Mouse (Mus musculus): ENCODE results near the gene Tmem54. TPM values are rescaled to one million over a fixed set of nuclear protein-coding genes. Genes with fewer than 3 reads are reported as not detected.

Gene Tmem54
- polyA plus RNA-seq, 1 experiment from 2014 or later = 363 TPM

DNA sequence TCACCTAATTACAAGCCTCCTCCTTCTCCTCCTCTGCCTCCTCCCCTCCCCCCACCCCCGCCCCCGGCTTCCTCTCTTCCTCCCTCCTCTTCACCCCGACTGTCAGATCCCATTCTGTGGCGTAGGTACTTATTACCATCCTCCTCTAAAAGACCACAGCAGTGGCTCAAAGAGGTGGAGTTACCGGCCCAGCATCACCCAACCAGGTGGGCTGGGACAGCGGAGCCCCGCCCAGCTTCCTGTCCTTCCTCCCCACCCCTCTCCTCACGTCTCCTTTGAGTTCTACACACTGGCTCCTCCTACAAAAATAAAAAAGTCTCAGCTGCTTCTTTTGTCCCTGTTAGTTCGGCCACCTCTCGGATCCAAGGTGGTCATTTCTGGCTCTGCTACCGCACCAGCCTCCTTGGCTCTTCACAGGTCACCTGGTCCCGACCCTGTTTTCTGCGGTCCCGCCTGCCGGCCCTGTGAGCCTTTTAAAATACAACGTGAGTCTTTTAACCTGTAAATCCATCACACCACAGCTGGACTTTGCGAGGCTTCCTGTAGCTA lies 25.5 kb downstream of the Tmem54 start:
- H3K4me3 ChIP-seq (ENCODE audit: low read depth, low read length) = peak overlapping the region; percentile 24; the same call in 1 of the 2 replicates
- no peak overlapping the region for H3K27ac ChIP-seq (ENCODE audit: low read depth, low read length)
- ATAC-seq = no peak; the same call in 1 of the 2 replicates
- H3K9ac ChIP-seq (ENCODE audit: low read depth, low read length) = no peak overlapping the region
- H3K4me1 ChIP-seq (replicated peaks; ENCODE audit: control insufficient read depth, insufficient read depth, low read length) = peaks cover under 1% of the 10 kb centered on the region
- 6% methylated on average over 17 of the region's 17 CpGs for WGBS
- peak overlapping the region; percentile 55 for H3K4me2 ChIP-seq (replicated peaks; ENCODE audit: low read depth)
- H3K27me3 ChIP-seq (replicated peaks; ENCODE audit: control insufficient read depth, insufficient read depth, low read length) = peaks cover 4% of the 10 kb centered on the region; the same call in 1 of the 2 replicates
- H3K36me3 ChIP-seq (ENCODE audit: control insufficient read depth, insufficient read depth) = no peaks in the 10 kb centered on the region
- no peak for TF ChIP-seq CTCF (IDR thresholded peaks at IDR 0.05; ENCODE audit: low read depth)
- no peaks in the 10 kb centered on the region for H3K9me3 ChIP-seq (ENCODE audit: control insufficient read depth)

DNA sequence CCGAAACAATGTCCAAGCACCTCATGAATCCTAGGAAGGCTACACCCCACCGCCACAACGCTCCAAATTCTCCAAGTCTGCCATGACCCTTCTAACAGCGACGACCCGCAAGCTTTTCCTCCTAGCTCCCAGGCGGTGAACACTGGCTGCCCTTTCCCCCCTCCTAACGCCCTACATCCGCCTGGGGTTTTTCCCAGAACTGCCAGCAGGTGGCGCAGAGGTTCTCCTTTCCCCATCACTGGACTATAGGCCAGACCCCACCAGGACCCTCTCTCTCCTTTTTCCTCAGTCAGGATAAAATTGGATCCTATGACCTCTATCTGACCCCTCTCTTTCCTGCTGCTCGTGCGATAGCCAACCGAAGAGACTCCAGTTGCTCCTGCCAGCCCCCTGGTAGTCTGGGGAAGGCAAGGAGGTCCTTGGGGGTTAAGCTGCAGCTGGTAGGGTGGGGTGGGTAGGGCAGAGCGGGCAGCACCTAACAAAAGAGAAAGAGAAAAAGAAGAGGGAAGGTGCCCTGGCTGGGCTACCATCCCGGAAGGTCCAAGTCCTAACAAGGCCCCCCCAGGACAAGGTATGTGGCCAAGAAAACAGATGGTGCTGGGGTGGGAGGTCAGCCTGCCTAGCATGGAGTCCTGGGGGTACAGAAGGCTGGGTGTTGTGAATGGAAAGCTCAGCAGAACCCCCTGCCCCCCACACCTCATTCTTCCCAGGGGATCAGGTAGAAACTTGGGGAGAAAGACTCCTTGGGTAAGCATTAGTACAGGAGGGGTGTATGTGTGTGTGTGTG lies 29.6 kb downstream of the Tmem54 start:
- WGBS = 10% methylated on average over 15 of the region's 15 CpGs
- peak overlapping the region; percentile 7; the same call in 1 of the 2 replicates for H3K4me3 ChIP-seq (ENCODE audit: low read depth, low read length)

DNA sequence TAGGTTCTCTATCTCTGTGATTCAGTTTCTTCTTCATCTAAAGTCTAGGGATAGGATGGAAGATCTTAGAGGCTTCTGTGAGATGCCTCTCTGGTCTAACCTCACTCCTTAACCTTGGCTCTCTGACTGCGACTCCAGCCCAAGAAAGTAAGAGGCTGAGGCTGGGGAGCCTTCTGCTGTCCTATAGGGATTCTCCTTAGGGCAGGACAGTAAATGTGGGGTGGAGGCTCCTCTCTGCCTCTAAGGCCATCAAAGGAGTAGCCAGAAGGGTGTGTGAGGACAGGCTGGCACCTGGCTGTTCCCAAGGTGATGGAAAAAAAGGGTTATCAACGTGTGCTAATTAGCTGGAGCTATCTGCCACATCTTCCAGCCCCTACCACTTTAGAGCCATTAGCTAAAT lies 30.3 kb downstream of the Tmem54 start:
- Histone ChIP-seq H3K27ac (ENCODE audit: low read depth, low read length) (no peak overlapping the region), H3K27me3 (replicated peaks; ENCODE audit: control insufficient read depth, insufficient read depth, low read length) (0 out of 2 replicates have a peak, but pooled peaks cover 3% of the 10 kb centered on the region), H3K4me2 (replicated peaks; ENCODE audit: low read depth) (no peak overlapping the region), H3K9me3 (ENCODE audit: control insufficient read depth) (no peaks in the 10 kb centered on the region), H3K36me3 (ENCODE audit: control insufficient read depth, insufficient read depth) (no peaks in the 10 kb centered on the region; the same call in 1 of the 2 replicates), H3K4me1 (replicated peaks; ENCODE audit: control insufficient read depth, insufficient read depth, low read length) (no peaks in the 10 kb centered on the region), H3K9ac (ENCODE audit: low read depth, low read length) (no peak overlapping the region), H3K4me3 (ENCODE audit: low read depth, low read length) (no peak overlapping the region)
- no peak for ATAC-seq
- TF ChIP-seq CTCF (IDR thresholded peaks at IDR 0.05; ENCODE audit: low read depth) = no peak
- 55% methylated on average over 2 of the region's 2 CpGs for WGBS

More for the DNA sequence above, 29.6 kb downstream of the Tmem54 start:
- Histone ChIP-seq H3K36me3 (ENCODE audit: control insufficient read depth, insufficient read depth) (no peaks in the 10 kb centered on the region; the same call in 1 of the 2 replicates), H3K4me1 (replicated peaks; ENCODE audit: control insufficient read depth, insufficient read depth, low read length) (no peaks in the 10 kb centered on the region; the same call in 1 of the 2 replicates), H3K27ac (ENCODE audit: low read depth, low read length) (no peak overlapping the region), H3K9ac (ENCODE audit: low read depth, low read length) (no peak overlapping the region), H3K4me2 (replicated peaks; ENCODE audit: low read depth) (peak overlapping the region; percentile 55), H3K9me3 (ENCODE audit: control insufficient read depth) (no peaks in the 10 kb centered on the region), H3K27me3 (replicated peaks; ENCODE audit: control insufficient read depth, insufficient read depth, low read length) (0 out of 2 replicates have a peak, but pooled peaks cover 3% of the 10 kb centered on the region)
- no peak for ATAC-seq
- TF ChIP-seq CTCF (IDR thresholded peaks at IDR 0.05; ENCODE audit: low read depth) = peak; percentile 90

DNA sequence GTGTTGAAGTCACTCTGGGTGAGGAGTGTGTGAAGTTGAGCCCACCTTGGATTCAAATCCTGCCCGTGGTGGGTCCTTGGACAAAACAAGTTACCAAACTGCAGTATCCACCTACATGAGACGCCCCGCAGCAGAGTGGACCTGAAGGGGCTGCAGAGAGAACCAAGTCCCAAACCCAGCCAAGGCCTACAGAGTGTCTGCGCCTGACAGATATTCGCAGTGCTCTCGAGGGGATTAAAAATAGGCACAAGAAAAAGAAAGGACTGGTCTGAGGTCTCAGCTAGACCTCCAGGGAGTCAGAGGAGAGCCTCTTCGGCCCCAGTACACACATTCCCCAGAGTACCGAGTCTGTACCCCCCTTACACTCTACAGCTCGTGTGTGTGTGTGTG lies 30.8 kb downstream of the Tmem54 start:
- Histone ChIP-seq H3K4me2 (replicated peaks; ENCODE audit: low read depth) (peak overlapping the region; percentile 96), H3K27ac (ENCODE audit: low read depth, low read length) (no peak overlapping the region), H3K4me1 (replicated peaks; ENCODE audit: control insufficient read depth, insufficient read depth, low read length) (no peaks in the 10 kb centered on the region), H3K36me3 (ENCODE audit: control insufficient read depth, insufficient read depth) (no peaks in the 10 kb centered on the region; the same call in 1 of the 2 replicates), H3K27me3 (replicated peaks; ENCODE audit: control insufficient read depth, insufficient read depth, low read length) (0 out of 2 replicates have a peak, but pooled peaks cover 3% of the 10 kb centered on the region), H3K9ac (ENCODE audit: low read depth, low read length) (no peak overlapping the region), H3K4me3 (ENCODE audit: low read depth, low read length) (peak overlapping the region; percentile 57), H3K9me3 (ENCODE audit: control insufficient read depth) (no peaks in the 10 kb centered on the region)
- TF ChIP-seq CTCF (IDR thresholded peaks at IDR 0.05; ENCODE audit: low read depth) = no peak
- ATAC-seq = no peak
- 60% methylated on average over 9 of the region's 9 CpGs for WGBS

DNA sequence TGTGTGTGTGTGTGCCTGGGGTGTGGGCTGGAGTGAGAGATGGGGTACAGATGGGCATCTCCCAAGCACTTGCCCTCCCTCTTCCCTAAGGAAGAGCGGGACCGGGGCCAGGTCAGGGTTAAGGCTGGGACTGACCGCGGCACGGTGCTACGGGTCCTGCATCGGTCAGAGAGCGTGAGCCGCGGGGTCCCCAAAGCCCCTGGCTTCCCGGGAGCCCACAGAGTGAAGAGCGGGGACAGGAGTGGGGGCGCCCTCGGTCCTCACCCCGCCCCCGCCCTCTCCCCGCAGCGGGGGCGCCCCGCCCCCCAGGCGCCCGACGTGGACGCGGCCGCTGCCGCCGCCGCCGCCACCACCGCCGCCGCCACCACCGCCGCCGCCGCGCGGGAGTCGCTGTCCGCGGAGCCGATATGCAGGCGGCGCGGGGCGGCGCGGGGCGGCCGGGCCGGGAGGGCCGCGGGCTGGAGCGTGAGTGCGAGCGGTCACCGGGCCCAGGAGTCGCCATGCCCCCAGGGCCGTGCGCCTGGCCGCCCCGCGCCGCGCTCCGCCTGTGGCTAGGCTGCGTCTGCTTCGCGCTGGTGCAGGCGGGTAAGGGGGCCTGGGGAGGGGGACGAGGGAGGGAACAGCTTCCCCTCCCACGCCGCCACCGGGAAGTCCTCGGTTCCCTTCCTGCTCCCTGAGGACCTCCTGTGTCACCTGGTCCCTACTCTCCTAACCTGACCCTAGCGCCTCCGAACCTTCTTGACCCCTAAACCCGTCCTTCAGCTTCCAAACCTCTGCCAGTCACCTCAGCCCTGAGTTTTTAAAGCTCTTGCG lies 31.4 kb downstream of the Tmem54 start, which contains the start of gene Fndc5:
Fndc5 (plus strand) TSS at position 421 of the 813 bp plus-strand sequence.
- Histone ChIP-seq H3K4me3 (ENCODE audit: low read depth, low read length) (peak within 1 kb of the TSS; percentile 57), H3K36me3 (ENCODE audit: control insufficient read depth, insufficient read depth) (no peaks in the 10 kb centered on the region; the same call in 1 of the 2 replicates), H3K27me3 (replicated peaks; ENCODE audit: control insufficient read depth, insufficient read depth, low read length) (0 out of 2 replicates have a peak, but pooled peaks cover 3% of the 10 kb centered on the region), H3K4me2 (replicated peaks; ENCODE audit: low read depth) (peak within 1 kb of the TSS; percentile 96), H3K27ac (ENCODE audit: low read depth, low read length) (no peak within 1 kb of the TSS; the same call in 1 of the 2 replicates), H3K9ac (ENCODE audit: low read depth, low read length) (peak within 1 kb of the TSS; percentile 64), H3K4me1 (replicated peaks; ENCODE audit: control insufficient read depth, insufficient read depth, low read length) (peaks cover 2% of the 10 kb centered on the region; the same call in 1 of the 2 replicates), H3K9me3 (ENCODE audit: control insufficient read depth) (no peaks in the 10 kb centered on the region)
- ATAC-seq = peak; percentile 31
- TF ChIP-seq CTCF (IDR thresholded peaks at IDR 0.05; ENCODE audit: low read depth) = no peak
- WGBS = 3% methylated on average over 40 of the region's 80 CpGs
